Mouse (Mus musculus) C2C12 (cell line): ENCODE measurements around the gene Olfr1415. TPM values are rescaled to one million over a fixed set of nuclear protein-coding genes. Genes with fewer than 3 reads are reported as not detected.
"Not testable (repeated sequence)": the region's sequence is repeated elsewhere in the genome, so short reads cannot be mapped to it uniquely, and the experiment has no call there.

Experiments
- H3K27me3 ChIP-seq: one replicate; pipeline ENCODE4 v1.6.1; 2011; ENCODE audit not compliant: control insufficient read depth, insufficient read depth, insufficient read length
- H3K36me3 ChIP-seq: one replicate; pipeline ENCODE4 v1.6.1; 2011; ENCODE audit not compliant: control insufficient read depth, insufficient read depth
- H3K4me3 ChIP-seq: one replicate; pipeline ENCODE4 v1.5.1; 2011; ENCODE audit warnings: mild to moderate bottlenecking, control low read depth; ENCODE audit not compliant: poor library complexity, insufficient read depth, severe bottlenecking
- H3K79me2 ChIP-seq: one replicate; pipeline ENCODE4 v1.6.1; 2011; ENCODE audit not compliant: control insufficient read depth, insufficient read depth
- H3K79me3 ChIP-seq: one replicate; pipeline ENCODE4 v1.6.1; 2011; ENCODE audit warnings: low read depth, control low read depth
- H3ac ChIP-seq: one replicate; pipeline ENCODE3; 2011; ENCODE audit warnings: low read depth; ENCODE audit not compliant: control insufficient read depth, insufficient read length
- CEBPB ChIP-seq: IDR thresholded peaks from one replicate; pipeline ENCODE4 v1.6.1; 2011; ENCODE audit warnings: low read depth, mild to moderate bottlenecking, control low read depth, moderate library complexity
- CTCF ChIP-seq: IDR thresholded peaks from one replicate; pipeline ENCODE4 v1.5.1; 2011; ENCODE audit not compliant: control insufficient read depth, insufficient read depth, insufficient read length
- FOSL1 ChIP-seq: IDR thresholded peaks from one replicate; pipeline ENCODE4 v1.8.0; 2011; ENCODE audit warnings: mild to moderate bottlenecking, low read length; ENCODE audit not compliant: poor library complexity, insufficient read depth, severe bottlenecking
- MAX ChIP-seq: IDR thresholded peaks from one replicate; pipeline ENCODE4 v1.6.1; 2011; ENCODE audit warnings: mild to moderate bottlenecking, control low read depth
- MYOD1 ChIP-seq: IDR thresholded peaks from one replicate; pipeline ENCODE4 v1.6.1; 2011; ENCODE audit warnings: low read depth; ENCODE audit not compliant: control insufficient read depth, insufficient read length
- MYOG ChIP-seq: IDR thresholded peaks from one replicate; pipeline ENCODE4 v1.6.1; 2011; ENCODE audit not compliant: control insufficient read depth, insufficient read length; ENCODE audit errors: extremely low read depth
- USF1 ChIP-seq: IDR thresholded peaks from one replicate; pipeline ENCODE4 v1.6.1; 2011; ENCODE audit warnings: low read depth, mild to moderate bottlenecking, control low read depth, moderate library complexity
- polyA plus RNA-seq: library from polyadenylated mRNA; unstranded; fragments of >200 nt; fragmentation: generic; extraction: Trizol; gene quantifications from one replicate; pipeline ENCODE4 v1.2.1, GENCODE M21; 2012; ENCODE audit warnings: missing spikeins

Olfr1415 gene
- polyA plus RNA-seq, 1 experiment, result not detected

DNA sequence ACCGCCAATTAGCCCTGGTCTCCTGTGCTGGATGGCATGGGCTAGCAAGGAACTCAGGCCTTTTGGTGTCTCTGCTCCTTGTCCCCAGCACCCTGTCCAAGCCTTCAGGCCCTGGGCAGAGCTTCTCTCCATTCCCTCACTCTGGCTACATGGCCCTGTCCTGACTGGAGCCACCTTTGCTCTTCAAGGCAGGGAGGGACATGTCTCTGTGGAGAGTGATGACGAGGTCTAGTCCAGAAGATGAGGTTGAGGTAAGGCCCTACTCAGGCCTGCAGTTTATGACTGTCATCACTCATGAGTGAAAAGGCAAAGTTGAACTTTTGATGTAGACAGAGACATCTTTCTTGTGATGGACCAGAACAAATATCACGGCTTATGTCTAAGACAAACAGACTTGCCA, 22.7 kb upstream of the Olfr1415 start, which contains the start of gene Olfr1414:
TSS of gene Olfr1414 (minus strand) at position 101 of the 400 bp plus-strand sequence.
- Histone ChIP-seq H3K79me3 (no peaks in the 10 kb centered on the region), H3K36me3 (no peaks in the 10 kb centered on the region), H3K79me2 (no peaks in the 10 kb centered on the region), H3ac (no peak within 1 kb of the TSS), H3K4me3 (no peak within 1 kb of the TSS), H3K27me3 (peaks cover 34% of the 10 kb centered on the region)
- no peak for TF ChIP-seq MYOG
- TF ChIP-seq CTCF, result no peak
- TF ChIP-seq MAX, result no peak
- no peak for TF ChIP-seq FOSL1
- TF ChIP-seq MYOD1, result no peak
- TF ChIP-seq USF1, result no peak
- no peak for TF ChIP-seq CEBPB

GRCm38 (mm10) chr1:92515390-92515789, 19.5 kb upstream of the Olfr1415 start:
- H3K27me3 ChIP-seq, result peaks cover 35% of the 10 kb centered on the region
- TF ChIP-seq MAX, result no peak
- TF ChIP-seq MYOG, result no peak
- TF ChIP-seq MYOD1, result no peak
- no peak for TF ChIP-seq FOSL1
- no peak for TF ChIP-seq USF1
- TF ChIP-seq CTCF, result no peak
- no peak for TF ChIP-seq CEBPB

GRCm38 (mm10) chr1:92511646-92512045, 15.7 kb upstream of the Olfr1415 start:
- H3ac ChIP-seq, H3K79me3 ChIP-seq, H3K36me3 ChIP-seq, H3K4me3 ChIP-seq, H3K79me2 ChIP-seq: not testable (repeated sequence)
- peaks cover 26% of the 10 kb centered on the region for H3K27me3 ChIP-seq

More at GRCm38 (mm10) chr1:92515390-92515789, 19.5 kb upstream of the Olfr1415 start:
- Histone ChIP-seq H3K36me3 (no peaks in the 10 kb centered on the region), H3K79me2 (no peaks in the 10 kb centered on the region), H3ac (no peak overlapping the region), H3K79me3 (no peaks in the 10 kb centered on the region), H3K4me3 (no peak overlapping the region)

DNA sequence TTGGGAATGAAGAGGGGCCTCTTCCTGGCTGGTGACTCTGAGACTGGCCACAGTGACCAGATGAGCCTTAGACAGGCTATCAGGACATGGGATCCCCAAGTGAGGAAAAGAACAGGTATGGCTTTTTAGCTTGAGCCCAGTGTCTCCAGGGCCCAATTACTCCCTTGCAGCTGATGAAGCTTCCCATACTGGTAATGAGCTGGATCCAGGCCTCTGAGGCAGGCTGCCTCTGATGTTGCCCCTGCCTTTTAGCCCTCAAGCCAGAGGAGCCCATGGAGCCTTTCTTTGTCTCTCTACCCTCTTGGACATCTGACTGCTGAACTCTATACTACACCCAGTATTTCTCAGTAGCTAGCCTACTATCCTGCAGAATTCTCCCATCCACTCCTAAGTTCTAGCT, 10.9 kb downstream of the Olfr1415 start, which contains the start of gene Olfr1416:
TSS of gene Olfr1416 (minus strand) at position 101 of the 400 bp plus-strand sequence.
- Histone ChIP-seq H3ac (no peak within 1 kb of the TSS), H3K27me3 (peaks cover 10% of the 10 kb centered on the region), H3K79me2 (no peaks in the 10 kb centered on the region), H3K79me3 (no peaks in the 10 kb centered on the region), H3K36me3 (no peaks in the 10 kb centered on the region), H3K4me3 (no peak within 1 kb of the TSS)
- TF ChIP-seq MYOD1 (no peak), MYOG (no peak), CEBPB (no peak), MAX (no peak), FOSL1 (no peak)

DNA sequence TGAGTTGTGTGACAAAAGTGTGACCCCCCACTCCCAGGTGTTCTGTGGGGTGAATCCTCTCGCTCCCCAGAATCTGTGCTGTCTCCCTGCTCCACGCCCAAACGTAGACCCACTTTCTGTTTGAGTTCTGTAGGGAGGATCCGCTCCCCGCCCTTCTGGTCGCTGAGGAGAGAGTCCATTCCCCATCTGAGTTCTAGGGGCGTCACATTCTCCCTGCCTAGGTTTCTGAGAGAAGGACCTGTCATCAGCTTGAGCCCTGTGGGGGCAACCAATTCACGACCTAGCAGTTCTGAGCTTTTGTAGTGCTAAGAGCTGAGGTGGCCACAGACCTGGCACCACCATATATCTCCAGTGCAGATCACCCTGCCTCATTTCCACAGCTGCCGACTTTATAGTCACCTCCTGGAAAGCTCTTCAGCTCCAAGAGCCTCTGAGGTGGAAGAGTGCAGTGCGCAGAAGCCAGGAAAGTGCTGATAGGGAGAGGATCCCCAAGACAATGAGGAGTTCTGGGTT, 21.8 kb downstream of the Olfr1415 start:
- no peak for TF ChIP-seq CEBPB
- TF ChIP-seq MAX, result no peak
- TF ChIP-seq MYOD1, result no peak
- TF ChIP-seq MYOG, result no peak
- no peak for TF ChIP-seq FOSL1
- no peak for TF ChIP-seq CTCF
- TF ChIP-seq USF1, result no peak
- peaks cover 22% of the 10 kb centered on the region for H3K79me3 ChIP-seq
- peak overlapping the region; percentile 15 for H3ac ChIP-seq
- H3K4me3 ChIP-seq, result peak overlapping the region; percentile 32
- H3K79me2 ChIP-seq, result peaks cover 27% of the 10 kb centered on the region
- peaks cover 15% of the 10 kb centered on the region for H3K36me3 ChIP-seq
- H3K27me3 ChIP-seq, result peaks cover 5% of the 10 kb centered on the region

- TF ChIP-seq CTCF (no peak), MAX (peak; percentile 95)
- peaks cover 22% of the 10 kb centered on the region for H3K36me3 ChIP-seq
- peaks cover 4% of the 10 kb centered on the region for H3K27me3 ChIP-seq
- H3K79me2 ChIP-seq, result peaks cover 27% of the 10 kb centered on the region
- H3K79me3 ChIP-seq, result peaks cover 24% of the 10 kb centered on the region
- H3ac ChIP-seq, result peak within 1 kb of the TSS; percentile 87
- H3K4me3 ChIP-seq, result peak within 1 kb of the TSS; percentile 89
Measured at GRCm38 (mm10) chr1:92473165-92474041, 22.5 kb downstream of the Olfr1415 start, which contains the start of gene Ndufa10. Ndufa10 (minus strand) TSS chr1:92473860.
